Mouse (Mus musculus) adrenal gland, adult 8-10 months (tissue): ENCODE data around the gene Mpp1. TPM values are rescaled to one million over a fixed set of nuclear protein-coding genes. Genes with fewer than 3 reads are reported as not detected.
"Not testable (repeated sequence)": the region's sequence is repeated elsewhere in the genome, so short reads cannot be mapped to it uniquely, and the experiment has no call there.

Experiments
- DNase-seq: peaks from one replicate; pipeline ENCODE4 v3.0.0; 2022
- total RNA-seq, 4 experiments: library from RNA; stranded (reverse); gene quantifications; 2 replicates each; pipeline ENCODE4 v1.2.4; 2022

The Mpp1 gene
- 10 to 100 TPM; 42.2 to 74.2 (median 50.7) TPM for total RNA-seq

DNA sequence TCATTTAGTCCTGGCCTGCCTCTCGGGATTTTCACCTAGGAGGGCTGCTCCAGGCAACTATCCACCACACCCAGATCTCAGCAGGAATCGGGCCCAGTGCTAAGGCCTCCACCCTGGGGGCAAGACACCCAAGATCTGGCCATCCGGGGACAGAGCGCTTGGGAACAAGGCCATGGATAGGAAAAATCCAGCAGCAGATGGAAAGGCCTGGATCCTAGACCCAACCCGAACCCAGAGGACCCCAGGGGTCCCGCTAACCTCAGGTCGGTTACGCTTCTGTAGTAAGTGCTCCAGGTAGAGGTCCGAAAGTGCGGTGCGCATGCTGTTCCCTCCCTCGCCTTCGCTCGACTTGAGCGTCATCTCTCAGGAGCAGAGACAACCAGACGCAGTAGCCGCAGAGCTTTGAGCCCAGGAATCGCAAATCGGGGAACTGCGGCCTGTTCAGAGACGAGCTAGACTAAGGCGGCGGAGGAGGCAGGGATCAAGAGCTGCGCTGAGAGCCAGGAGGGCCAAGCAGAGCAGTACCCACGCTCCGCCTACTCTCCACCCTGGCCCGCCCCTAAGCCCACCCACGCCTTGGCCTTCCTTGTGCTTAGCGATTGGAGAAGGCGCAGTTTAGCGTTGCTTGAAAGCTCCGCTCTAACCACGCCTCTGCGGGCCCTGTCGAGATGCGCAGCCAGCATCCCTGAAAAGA is at the start of gene Mpp1:
Gene Mpp1 (minus strand): TSS at position 550 of the 694 bp plus-strand sequence.
- peak; percentile 77 for DNase-seq

DNA sequence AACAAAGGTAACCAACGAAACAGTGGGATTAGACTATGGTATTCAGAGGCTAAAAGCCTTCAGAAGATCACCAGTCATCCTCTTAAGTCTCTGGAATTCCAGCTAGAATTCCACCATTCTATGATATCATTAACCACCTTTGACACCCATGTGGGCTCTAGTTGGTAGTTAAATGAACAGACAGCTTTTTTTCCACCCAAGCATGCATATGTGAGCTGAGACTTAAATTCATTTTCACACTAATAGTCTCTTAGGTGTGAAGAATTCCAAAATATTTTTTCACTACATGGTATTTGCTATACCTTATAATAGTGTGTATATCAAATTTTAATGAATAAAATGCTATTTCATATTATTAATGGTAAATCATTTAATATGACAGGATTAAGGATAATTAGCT is 32.9 kb upstream of the Mpp1 start, which contains the start of gene Smim9:
Gene Smim9 (minus strand): TSS at position 101 of the 400 bp plus-strand sequence.
- DNase-seq, result no peak

DNA sequence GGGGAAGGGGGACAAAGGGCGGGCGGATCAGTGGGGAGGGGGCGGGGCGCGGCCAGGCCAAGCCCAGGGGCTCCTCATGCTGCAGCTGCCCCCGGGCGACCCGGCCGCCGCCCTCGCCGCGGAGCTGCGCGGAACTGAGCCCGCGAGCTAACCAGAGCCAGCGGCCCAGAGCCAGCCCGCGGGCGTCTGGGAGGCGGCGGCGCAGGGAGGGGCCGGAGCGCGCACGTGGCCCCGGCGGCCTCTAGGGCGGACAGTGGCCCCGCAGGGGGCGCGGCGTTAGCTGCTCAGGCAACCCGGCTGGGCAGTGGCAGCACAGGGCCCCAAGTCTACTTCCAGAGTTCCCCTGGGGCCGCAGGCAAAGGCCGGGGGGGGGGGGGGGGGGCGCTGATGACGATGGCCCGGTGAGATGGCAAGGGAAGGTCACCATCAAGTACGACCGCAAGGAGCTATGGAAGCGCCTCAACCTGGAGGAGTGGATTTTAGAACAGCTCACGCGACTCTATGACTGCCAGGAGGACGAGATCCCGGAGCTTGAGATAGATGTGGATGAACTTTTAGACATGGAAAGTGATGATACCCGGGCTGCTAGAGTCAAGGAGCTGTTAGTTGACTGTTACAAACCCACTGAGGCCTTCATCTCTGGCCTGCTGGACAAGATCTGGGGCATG is 24.9 kb upstream of the Mpp1 start:
- DNase-seq, result no peak

- DNase-seq, result no peak
Observed at GRCm38 (mm10) chrX:75152249-75152648, 21.4 kb upstream of the Mpp1 start.

DNA sequence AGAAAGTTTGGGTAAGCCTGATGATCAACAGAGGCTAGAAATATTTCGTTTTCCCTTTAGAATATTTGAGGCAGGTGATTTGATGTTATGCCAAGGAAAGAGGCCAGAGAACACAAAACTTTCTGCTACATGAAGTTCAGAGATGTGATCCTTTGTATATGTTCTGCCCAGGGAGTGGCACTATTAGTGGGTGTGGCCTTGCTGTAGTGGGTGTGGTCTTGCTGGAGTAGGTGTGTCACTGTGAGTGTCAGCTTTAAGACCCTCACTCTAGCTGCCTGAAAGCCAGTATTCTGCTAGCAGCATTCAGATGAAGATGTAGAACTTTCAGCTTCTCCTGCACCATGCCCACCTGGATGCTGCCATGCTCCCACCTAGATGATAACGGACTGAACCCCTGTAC is 19.5 kb upstream of the Mpp1 start:
- DNase-seq, result no peak

GRCm38 (mm10) chrX:75148414-75148813 is 17.6 kb upstream of the Mpp1 start:
- no peak for DNase-seq

GRCm38 (mm10) chrX:75143124-75143555 is 12.3 kb upstream of the Mpp1 start:
- DNase-seq, result not testable (repeated sequence)

GRCm38 (mm10) chrX:75138182-75138581 is 7.4 kb upstream of the Mpp1 start:
- DNase-seq, result no peak

- DNase-seq, result no peak
Observed at GRCm38 (mm10) chrX:75137729-75138128, 6.9 kb upstream of the Mpp1 start.

GRCm38 (mm10) chrX:75136938-75137337 is 6.1 kb upstream of the Mpp1 start:
- no peak for DNase-seq

DNA sequence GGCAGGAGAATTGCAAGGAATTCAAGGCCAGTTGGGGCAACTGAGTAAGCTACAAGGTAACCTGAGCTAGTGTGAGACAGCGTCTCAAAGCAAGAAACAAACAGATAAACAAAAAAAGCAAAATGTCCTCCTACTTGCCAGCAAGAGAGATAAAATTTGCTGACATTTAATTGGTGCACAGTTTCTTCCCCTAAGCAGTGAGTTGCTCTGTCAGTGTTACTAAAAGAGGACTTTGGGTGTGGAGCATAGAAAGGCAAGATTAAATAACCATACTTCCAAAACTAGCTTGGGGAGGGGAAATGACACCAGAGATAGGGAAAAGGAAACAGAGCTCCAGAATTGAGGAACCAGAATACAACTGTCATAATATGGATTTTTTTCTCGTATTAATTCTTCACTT is 1.3 kb downstream of the Mpp1 start:
- no peak for DNase-seq

GRCm38 (mm10) chrX:75128333-75128980 is 2.4 kb downstream of the Mpp1 start:
- no peak for DNase-seq

DNA sequence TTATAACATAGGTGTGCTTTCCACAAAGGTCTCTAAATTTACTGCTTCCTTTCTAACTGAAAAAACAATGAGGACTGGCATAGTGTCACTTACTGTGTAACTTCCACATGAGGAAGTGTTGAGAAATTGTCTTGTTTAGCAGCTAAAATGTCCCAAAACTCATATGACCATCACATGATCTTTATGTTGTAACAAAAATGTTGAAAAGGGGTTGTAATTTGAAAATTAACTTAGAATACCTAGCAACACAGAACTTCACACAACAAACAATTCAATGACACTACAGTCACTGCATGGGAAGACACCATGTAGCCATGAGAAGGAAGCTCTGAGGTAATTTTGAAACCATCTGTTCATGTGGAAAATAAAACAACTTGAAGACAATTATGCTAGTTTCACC is 3.9 kb downstream of the Mpp1 start:
- no peak for DNase-seq

DNA sequence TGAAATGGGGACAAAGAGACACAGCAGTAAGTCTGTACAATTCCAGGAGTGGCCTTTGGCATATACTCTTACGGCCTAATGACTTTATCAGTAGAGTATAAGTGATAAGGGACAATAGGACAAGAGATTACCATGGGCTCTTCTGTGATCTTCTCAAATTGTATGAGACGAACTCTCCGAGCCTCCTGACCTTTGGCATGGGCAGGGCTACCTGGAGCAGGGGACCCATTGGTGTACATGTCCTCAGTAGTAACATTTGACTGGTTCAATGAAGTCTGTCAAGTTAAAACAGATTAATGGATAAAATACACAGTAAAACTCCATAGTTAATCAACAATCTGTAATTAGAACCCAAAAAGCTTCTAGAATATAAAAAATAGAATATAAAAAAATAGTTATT is 5.2 kb downstream of the Mpp1 start:
- DNase-seq, result no peak

DNA sequence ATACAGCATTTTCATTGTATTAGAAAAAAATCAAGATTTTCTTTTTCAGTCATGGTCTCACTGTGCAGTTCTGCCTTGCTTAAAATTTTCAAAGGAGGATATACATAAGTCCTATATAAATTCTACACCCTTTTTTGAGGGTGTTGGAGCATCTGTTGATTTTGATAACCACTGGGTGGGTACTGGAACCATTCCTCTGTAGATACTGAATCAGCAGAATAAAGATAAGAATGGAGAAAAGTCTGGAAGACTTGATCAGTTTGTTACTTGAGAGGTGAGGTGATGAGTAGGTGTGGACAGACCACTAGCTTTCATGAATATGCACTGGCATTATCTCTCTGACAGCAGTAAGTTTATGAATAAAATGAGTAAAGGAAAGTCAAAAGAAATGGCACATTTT is 15.3 kb downstream of the Mpp1 start:
- DNase-seq, result no peak

- no peak for DNase-seq
Observed at GRCm38 (mm10) chrX:75102293-75102692, 28.5 kb downstream of the Mpp1 start.

- no peak for DNase-seq
Observed at GRCm38 (mm10) chrX:75098799-75099198, 32.0 kb downstream of the Mpp1 start.

DNA sequence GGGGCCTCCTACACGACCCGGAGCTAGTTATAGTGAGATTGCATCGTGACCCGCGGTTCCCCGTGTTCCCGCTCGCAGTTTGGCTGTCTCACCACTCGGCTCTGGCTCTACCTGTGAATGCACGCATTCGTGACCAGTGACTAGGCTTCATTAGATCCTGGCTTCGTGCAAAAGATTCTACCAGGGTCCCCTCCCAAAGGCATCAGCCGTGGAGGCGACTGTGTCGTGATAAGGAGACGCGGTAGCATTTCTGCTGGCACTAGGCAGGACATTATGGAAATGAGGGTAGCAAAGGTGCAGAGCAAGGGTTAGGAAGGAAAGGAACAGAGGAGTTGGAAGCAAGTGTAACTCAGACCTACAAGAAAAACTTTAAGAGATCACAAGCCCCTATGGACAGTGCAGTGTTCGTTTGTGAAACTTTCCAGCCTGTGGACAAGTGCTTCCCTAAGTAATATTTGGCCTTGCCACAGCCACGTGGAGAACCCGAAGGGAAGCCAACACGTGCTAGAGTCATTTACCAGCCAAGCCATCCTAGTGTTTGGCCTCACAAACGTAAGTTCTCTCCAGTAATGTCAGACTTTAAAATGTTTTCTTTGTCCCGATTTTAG is 34.5 kb downstream of the Mpp1 start:
- peak; percentile 10 for DNase-seq

DNA sequence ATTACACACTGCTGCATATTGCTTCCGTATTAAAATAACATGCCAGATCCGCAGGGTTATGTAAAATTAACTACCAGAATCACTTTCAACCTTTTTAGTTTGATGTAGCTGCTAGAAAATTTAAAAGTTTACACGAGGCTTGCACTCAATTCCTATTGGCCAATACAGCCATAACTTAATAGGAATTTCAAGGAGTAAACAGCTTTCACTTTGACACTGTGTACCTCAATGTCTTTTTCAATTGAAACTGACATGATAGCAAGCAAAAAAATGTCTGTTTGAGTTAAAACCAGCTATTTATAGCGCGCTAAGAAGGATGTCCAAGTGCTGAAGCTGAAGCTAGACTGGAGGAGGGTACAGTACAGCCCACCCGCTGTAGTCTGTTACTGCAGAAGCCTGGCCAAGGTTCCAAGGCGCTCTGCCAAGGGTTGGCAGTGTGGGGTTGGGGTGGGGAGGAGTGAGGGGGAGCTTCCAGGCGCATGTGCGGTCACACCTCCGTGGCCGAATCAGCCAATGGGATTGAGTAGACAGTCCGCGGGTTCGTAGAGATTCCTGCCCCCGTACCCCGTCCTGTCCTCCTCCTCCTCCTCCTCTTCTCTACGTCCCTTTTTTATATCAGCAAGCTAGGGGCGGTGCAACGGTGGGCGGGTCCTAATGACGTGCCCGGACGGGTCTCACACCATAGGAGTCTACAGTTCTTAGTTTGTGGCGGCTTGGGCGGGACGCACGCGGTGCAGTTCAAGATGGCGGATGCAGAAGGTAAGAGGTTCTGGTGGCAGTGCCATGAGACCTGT is 35.2 kb downstream of the Mpp1 start, which contains the start of gene Dkc1:
Gene Dkc1 (plus strand): TSS at position 486 of the 794 bp plus-strand sequence.
- peak; percentile 93 for DNase-seq

DNA sequence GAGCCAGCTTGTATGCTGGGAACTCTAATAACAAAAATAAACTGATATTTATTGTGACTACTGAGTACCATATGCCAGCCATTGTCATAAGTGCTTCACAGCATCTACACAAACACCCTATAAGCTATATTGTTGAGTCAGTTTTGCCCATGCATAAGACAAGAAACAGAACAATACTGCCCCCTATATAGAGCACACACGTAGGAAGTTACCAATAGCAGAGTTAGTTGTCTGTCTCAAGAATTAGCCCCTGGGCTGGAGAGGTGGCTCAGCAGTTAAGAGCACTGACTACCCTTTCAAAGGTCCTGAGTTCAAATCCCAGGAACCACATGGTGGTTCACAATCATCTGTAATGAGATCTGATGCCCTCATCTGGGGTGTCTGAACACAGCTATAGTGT is 45.2 kb downstream of the Mpp1 start:
- no peak for DNase-seq

GRCm38 (mm10) chrX:75084774-75085508 is 45.9 kb downstream of the Mpp1 start, which contains the start of gene Gab3:
Gene Gab3, minus strand, starts transcription at chrX:75085458.
- peak; percentile 24 for DNase-seq
